Comparison of ENCODE assay signal across 15 mouse cellular contexts in the genomic region with DNA sequence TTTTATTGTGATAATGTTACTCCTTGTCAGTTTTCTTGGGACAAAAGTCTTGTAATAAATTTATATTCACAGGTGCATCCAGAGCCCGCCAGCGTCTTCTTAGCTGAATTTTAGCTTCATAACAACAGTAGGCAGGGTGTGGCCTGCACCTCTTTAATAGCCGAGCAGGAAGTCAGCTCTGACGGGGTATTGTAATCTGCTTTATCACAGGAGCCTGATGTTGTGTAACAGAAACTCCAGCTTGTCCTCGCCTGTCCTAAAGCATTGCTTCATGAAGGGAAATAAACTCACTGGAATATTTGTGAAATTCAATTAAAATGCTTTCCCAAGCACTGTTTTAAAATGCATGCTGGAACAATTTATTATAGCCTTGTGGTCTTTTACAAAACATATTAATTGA. TPM values are rescaled to one million over a fixed set of nuclear protein-coding genes. Genes with fewer than 3 reads are reported as not detected.
DNase-seq lines count a peak whose midpoint lies in the region; ATAC-seq and TF ChIP-seq lines count a peak whose summit lies in the region.
"Had no signal": no experiment of that assay in that cellular context is flagged by ENCODE, and none has a peak within 500 bp of the region (broad histone marks: within the 10 kb centered on the region; RNA-seq: fewer than 3 reads in every experiment).

No protein-coding gene starts in this region.

- no peak for TF ChIP-seq POLR2A in kidney, adult 2 months (IDR thresholded peaks at IDR 0.05; ENCODE audit: low read depth, low read length)

- no peak for TF ChIP-seq EP300 in stomach, postnatal 0 days (optimal IDR thresholded peaks at IDR 0.05)

- H3K4me3 ChIP-seq in kidney, adult 2 months (ENCODE audit: insufficient read depth, low read depth, low read length): no peak overlapping the region
- H3K4me3 ChIP-seq in stomach, postnatal 0 days (ENCODE audit: low read depth, low read length): no peak overlapping the region
- H3K4me3 ChIP-seq in kidney, embryonic 16.5 days (ENCODE audit: low read length): no peak overlapping the region
- H3K4me3 ChIP-seq: heart, embryonic 10.5 days had no signal

- TF ChIP-seq CTCF in kidney, adult 2 months (conservative IDR thresholded peaks at IDR 0.05; ENCODE audit: insufficient read depth, insufficient read length, low read depth, low read length): no peak
- no peak for TF ChIP-seq CTCF in stomach, postnatal 0 days (IDR thresholded peaks at IDR 0.05; ENCODE audit: low read depth)

- H3K27ac ChIP-seq in kidney, adult 2 months (ENCODE audit: insufficient read depth, low read depth, low read length): no peak overlapping the region
- H3K27ac ChIP-seq in stomach, postnatal 0 days (replicated peaks): peak overlapping the region; percentile 61; the same call in 1 of the 2 replicates
- no peak overlapping the region for H3K27ac ChIP-seq in kidney, embryonic 16.5 days (ENCODE audit: low read length)
- H3K27ac ChIP-seq: heart, embryonic 10.5 days; kidney, postnatal 0 days had no signal

- no peaks in the 10 kb centered on the region for H3K4me1 ChIP-seq in kidney, adult 2 months (ENCODE audit: control insufficient read depth, insufficient read depth, low read length)
- no peaks in the 10 kb centered on the region for H3K4me1 ChIP-seq in stomach, postnatal 0 days (replicated peaks; ENCODE audit: control insufficient read depth, insufficient read depth)
- H3K4me1 ChIP-seq in kidney, embryonic 16.5 days (ENCODE audit: insufficient read depth, low read length): no peaks in the 10 kb centered on the region
- H3K4me1 ChIP-seq: heart, embryonic 10.5 days had no signal

- H3K4me2 ChIP-seq in stomach, postnatal 0 days (replicated peaks; ENCODE audit: low read depth): no peak overlapping the region
- no peak overlapping the region for H3K4me2 ChIP-seq in kidney, embryonic 16.5 days (replicated peaks; ENCODE audit: low read depth, low read length)

- H3K36me3 ChIP-seq in kidney, adult 2 months (ENCODE audit: control insufficient read depth, insufficient read depth, low read length): no peaks in the 10 kb centered on the region
- peaks cover 2% of the 10 kb centered on the region; the same call in 1 of the 2 replicates for H3K36me3 ChIP-seq in stomach, postnatal 0 days (ENCODE audit: control insufficient read depth, insufficient read depth, low read length)
- 0 out of 2 replicates have a peak, but pooled peaks cover 3% of the 10 kb centered on the region for H3K36me3 ChIP-seq in kidney, embryonic 16.5 days (ENCODE audit: insufficient read depth, low read length)

- WGBS in kidney, adult 2 months: 62% methylated on average over 5 of the region's 5 CpGs
- 48% methylated on average over 5 of the region's 5 CpGs for WGBS in stomach, postnatal 0 days
- 62% methylated on average over 5 of the region's 5 CpGs for WGBS in kidney, embryonic 16.5 days

- H3K27me3 ChIP-seq in kidney, adult 2 months (replicated peaks; ENCODE audit: control insufficient read depth, insufficient read depth, low read length): no peaks in the 10 kb centered on the region
- no peaks in the 10 kb centered on the region for H3K27me3 ChIP-seq in stomach, postnatal 0 days (ENCODE audit: control insufficient read depth, insufficient read depth, low read length)
- no peaks in the 10 kb centered on the region for H3K27me3 ChIP-seq in kidney, embryonic 16.5 days (ENCODE audit: insufficient read depth, low read length)

- H3K9me3 ChIP-seq in stomach, postnatal 0 days (ENCODE audit: control insufficient read depth, low read length): no peaks in the 10 kb centered on the region
- 0 out of 2 replicates have a peak, but pooled peaks cover 2% of the 10 kb centered on the region for H3K9me3 ChIP-seq in kidney, embryonic 16.5 days (ENCODE audit: low read length)
- H3K9me3 ChIP-seq: heart, embryonic 10.5 days had no signal

- peak; percentile 65 for ATAC-seq in granulocyte monocyte progenitor cell, adult 5-6 weeks (replicated peaks; ENCODE audit: poor library complexity, severe bottlenecking)
- no peak for ATAC-seq in stomach, postnatal 0 days (ENCODE audit: low FRiP score, low TSS enrichment)
- no peak for ATAC-seq in kidney, embryonic 16.5 days (ENCODE audit: low FRiP score, low TSS enrichment)

- no peak overlapping the region for H3K9ac ChIP-seq in stomach, postnatal 0 days (ENCODE audit: low read length)
- H3K9ac ChIP-seq in kidney, embryonic 16.5 days (replicated peaks; ENCODE audit: low read length): no peak overlapping the region

- DNase-seq in kidney, adult 2 months: peak; percentile 7
- no peak for DNase-seq in kidney, postnatal 4 days
- DNase-seq in urinary bladder, postnatal 36 days (ENCODE audit: low spot score in 2 of 2): peak; percentile 17 to 36
- DNase-seq in urinary bladder, postnatal 10 days (ENCODE audit: low spot score): no peak
- DNase-seq in stomach, postnatal 0 days (ENCODE audit: low spot score): no peak
- no peak for DNase-seq in gastrocnemius, postnatal 10 days
- DNase-seq: adrenal gland, adult 8-10 months; cerebellum, postnatal 25 days; liver; right cerebral cortex, postnatal 25 days; thymus, postnatal 25 days had no signal

RNA-seq across cellular contexts. Expression of a gene that starts 35.7 kb away (rescaled TPM):
- polyA plus RNA-seq in kidney, adult 2 months (2012; rRNA removed): 0.67 and 0.72 TPM in 2 replicates
- 0.53 TPM in 1 of 2 replicates, not detected in the other for total RNA-seq in granulocyte monocyte progenitor cell, adult 5-6 weeks (2014; fragmentation: Nextera tagmentation)
- 0.62 and 0.73 TPM in 2 replicates for total RNA-seq in granulocyte monocyte progenitor cell, adult 5-6 weeks (2017)
- 28.6 and 28.9 TPM in 2 replicates for polyA plus RNA-seq in stomach, postnatal 0 days (2015; fragmentation: Nextera tagmentation; extraction: Ambion mirVana)
- 2.8 TPM in 2 replicates for polyA plus RNA-seq in kidney, embryonic 16.5 days (2015; fragmentation: Nextera tagmentation; extraction: Ambion mirVana)
- total RNA-seq in gastrocnemius, postnatal 10 days (2021): under 1 TPM; 0.19 to 0.20 TPM

RNA-seq across cellular contexts. Expression of a gene that starts 38.2 kb away (rescaled TPM):
- polyA plus RNA-seq in kidney, adult 2 months (2012; rRNA removed): 7.6 and 9.5 TPM in 2 replicates
- 21.4 and 28.4 TPM in 2 replicates for total RNA-seq in granulocyte monocyte progenitor cell, adult 5-6 weeks (2014; fragmentation: Nextera tagmentation)
- 39.6 and 41.3 TPM in 2 replicates for total RNA-seq in granulocyte monocyte progenitor cell, adult 5-6 weeks (2017)
- 12.0 and 12.8 TPM in 2 replicates for polyA plus RNA-seq in stomach, postnatal 0 days (2015; fragmentation: Nextera tagmentation; extraction: Ambion mirVana)
- polyA plus RNA-seq in kidney, embryonic 16.5 days (2015; fragmentation: Nextera tagmentation; extraction: Ambion mirVana): 32.1 and 32.8 TPM in 2 replicates
- total RNA-seq in gastrocnemius, postnatal 10 days (2021): 10 to 100 TPM in 1 of 2 experiments, 1 to 10 TPM in 1; 7.2 to 10.6 TPM

Comparison
In these comparisons a context has a peak if more than half of its experiments do, and no peak if none do; other contexts are left out.
1. DNase-seq: peak in kidney, adult 2 months (single experiment) and urinary bladder, postnatal 36 days (2 of 2); none in kidney, postnatal 4 days (0 of 2), urinary bladder, postnatal 10 days (single experiment), stomach, postnatal 0 days (single experiment) and gastrocnemius, postnatal 10 days (single experiment).